Mouse (Mus musculus) liver, postnatal 0 days (tissue): ENCODE results near the gene Fam227b.

Source experiments
- CTCF ChIP-seq: sonication (generic); IDR thresholded peaks from 2 replicates; pipeline ENCODE4 v1.5.1; 2016; ENCODE audit warnings: antibody characterized with exemption, low read depth
- EP300 ChIP-seq: IDR thresholded peaks from 2 replicates; pipeline ENCODE4 v1.6.1; 2016; ENCODE audit warnings: antibody characterized with exemption, low read depth, mild to moderate bottlenecking

DNA sequence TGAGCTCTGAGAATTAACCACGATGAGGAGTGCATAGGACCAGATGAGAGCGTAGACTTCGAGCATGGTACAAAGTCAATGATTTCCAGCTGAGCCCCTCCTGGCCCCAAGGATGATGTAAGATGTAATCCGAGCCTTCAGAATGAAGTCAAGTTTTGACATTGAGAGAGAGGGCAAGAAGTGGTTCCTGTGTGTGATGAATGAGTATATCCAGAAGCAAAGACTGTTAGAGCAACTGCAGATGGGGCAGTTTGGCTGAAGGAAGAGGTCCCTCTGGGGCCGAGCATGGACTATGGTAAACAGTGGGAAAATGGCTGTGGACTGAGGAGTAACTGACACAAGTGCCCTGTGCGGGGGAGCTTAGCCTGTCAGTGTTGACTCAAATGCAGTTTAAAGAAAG is 178.6 kb downstream of the Fam227b start:
- TF ChIP-seq CTCF: no peak
- no peak for TF ChIP-seq EP300
